Mouse (Mus musculus) left cerebral cortex, adult 9 months (tissue): Measurements from ENCODE around the gene Smcr8.
"Not testable (repeated sequence)": the region's sequence is repeated elsewhere in the genome, so short reads cannot be mapped to it uniquely, and the experiment has no call there.

Experiments
- DNase-seq, 2 experiments: peaks; one replicate each; pipeline ENCODE4 v3.0.0; 2022; ENCODE audit warnings: low spot score in 2 of 2

Gene Smcr8

GRCm38 (mm10) chr11:60779673-60780189, 2.4 kb downstream of the Smcr8 start:
- DNase-seq = no peak

- no peak for DNase-seq
Observed at GRCm38 (mm10) chr11:60784179-60784922, 7.0 kb downstream of the Smcr8 start.

GRCm38 (mm10) chr11:60787595-60787994, 10.3 kb downstream of the Smcr8 start:
- no peak for DNase-seq

GRCm38 (mm10) chr11:60790472-60790871, 13.1 kb downstream of the Smcr8 start:
- DNase-seq = no peak

- DNase-seq = no peak
Observed at GRCm38 (mm10) chr11:60796342-60796741, 19.0 kb downstream of the Smcr8 start.

GRCm38 (mm10) chr11:60799977-60800376, 22.7 kb downstream of the Smcr8 start:
- DNase-seq = no peak

GRCm38 (mm10) chr11:60800892-60801291, 23.6 kb downstream of the Smcr8 start:
- DNase-seq = no peak

- peak in 1 of 2 experiments; percentile 51 for DNase-seq
Observed at GRCm38 (mm10) chr11:60808286-60809070, 31.2 kb downstream of the Smcr8 start.

GRCm38 (mm10) chr11:60809546-60809945, 32.2 kb downstream of the Smcr8 start:
- no peak for DNase-seq

GRCm38 (mm10) chr11:60810046-60810965, 33.0 kb downstream of the Smcr8 start:
- no peak for DNase-seq

- DNase-seq = peak; percentile 76 to 90
Observed at GRCm38 (mm10) chr11:60811054-60811460, 33.7 kb downstream of the Smcr8 start.

GRCm38 (mm10) chr11:60811618-60812017, 34.3 kb downstream of the Smcr8 start, which contains the start of gene Shmt1:
Gene Shmt1 (minus strand): TSS chr11:60811718.
- DNase-seq = not testable (repeated sequence)

GRCm38 (mm10) chr11:60816398-60816797, 39.1 kb downstream of the Smcr8 start:
- no peak for DNase-seq

- no peak for DNase-seq
Observed at GRCm38 (mm10) chr11:60823771-60824170, 46.4 kb downstream of the Smcr8 start.

- DNase-seq = no peak
Observed at GRCm38 (mm10) chr11:60825191-60825590, 47.9 kb downstream of the Smcr8 start.

GRCm38 (mm10) chr11:60826700-60827099, 49.4 kb downstream of the Smcr8 start:
- DNase-seq = no peak

GRCm38 (mm10) chr11:60827241-60827945, 50.1 kb downstream of the Smcr8 start:
- no peak for DNase-seq

- DNase-seq = no peak
Observed at GRCm38 (mm10) chr11:60828903-60829302, 51.6 kb downstream of the Smcr8 start.

GRCm38 (mm10) chr11:60830433-60831052, 53.2 kb downstream of the Smcr8 start, which contains the start of gene Dhrs7b:
Gene Dhrs7b (plus strand): TSS chr11:60830631.
- DNase-seq = peak; percentile 86 to 94

GRCm38 (mm10) chr11:60836897-60837296, 59.6 kb downstream of the Smcr8 start:
- no peak for DNase-seq
